Mouse (Mus musculus): Measurements from ENCODE around the gene Syn3. TPM values are rescaled to one million over a fixed set of nuclear protein-coding genes. Genes with fewer than 3 reads are reported as not detected.
"Not testable (repeated sequence)": the region's sequence is repeated elsewhere in the genome, so short reads cannot be mapped to it uniquely, and the experiment has no call there.

Gene Syn3
- polyA plus RNA-seq, 1 experiment from 2014 or later, result 8.5 TPM

DNA sequence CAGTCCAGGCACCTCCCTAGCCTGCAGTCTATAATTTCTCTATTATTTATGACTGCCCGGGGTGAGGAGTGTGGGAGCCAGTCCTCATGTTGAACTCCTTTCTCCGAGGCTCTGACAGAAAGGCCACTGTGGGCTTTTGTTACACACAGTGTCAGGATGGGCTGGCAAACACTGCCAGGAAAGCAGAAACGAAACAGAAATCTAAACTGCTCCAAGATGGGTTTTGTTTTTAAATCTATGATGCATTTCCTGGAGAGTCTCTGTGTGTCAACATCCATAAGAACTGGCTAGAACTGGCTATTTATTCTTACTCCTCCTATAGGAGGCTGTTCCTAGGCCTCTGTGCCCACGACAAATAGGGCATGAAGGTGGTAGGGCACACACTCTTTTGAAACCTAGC is 374.6 kb downstream of the Syn3 start:
- no peaks in the 10 kb centered on the region for H3K9me3 ChIP-seq (replicated peaks; ENCODE audit: control insufficient read depth, low read length)
- no peak for DNase-seq (ENCODE audit: low spot score)
- H3K36me3 ChIP-seq (ENCODE audit: control insufficient read depth, insufficient read depth, low read length), result no peaks in the 10 kb centered on the region
- H3K4me1 ChIP-seq (ENCODE audit: control insufficient read depth, insufficient read depth, low read length), result no peaks in the 10 kb centered on the region
- no peak overlapping the region for H3K9ac ChIP-seq (ENCODE audit: low read length)
- no peak overlapping the region for H3K27ac ChIP-seq (ENCODE audit: low read depth, low read length)
- ATAC-seq, result no peak
- H3K4me3 ChIP-seq (ENCODE audit: low read depth, low read length), result no peak overlapping the region
- H3K27me3 ChIP-seq (replicated peaks; ENCODE audit: control insufficient read depth, insufficient read depth, low read length), result no peaks in the 10 kb centered on the region
- 69% methylated on average over 4 of the region's 4 CpGs for WGBS
- H3K4me2 ChIP-seq (ENCODE audit: low read length), result no peak overlapping the region

DNA sequence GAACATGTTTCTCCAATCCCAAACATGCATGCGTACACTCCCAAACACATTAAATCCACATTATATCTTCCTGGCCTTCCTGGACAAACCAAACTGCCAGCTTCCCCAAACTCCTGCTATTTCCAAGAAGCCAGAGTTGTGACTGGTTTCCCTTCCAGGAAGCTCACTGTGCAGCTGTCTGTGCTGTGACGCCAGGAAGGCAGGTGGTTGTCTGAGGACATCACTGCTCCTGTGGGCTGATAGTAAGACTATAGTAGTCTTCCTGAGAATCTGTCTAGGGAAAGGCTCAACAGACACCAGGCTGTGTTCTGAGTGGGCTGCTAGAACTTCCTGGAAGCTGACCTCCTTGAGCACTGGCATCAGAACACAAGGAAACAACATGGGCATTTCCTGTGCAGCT is 375.5 kb downstream of the Syn3 start:
- no peaks in the 10 kb centered on the region for H3K4me1 ChIP-seq (ENCODE audit: control insufficient read depth, insufficient read depth, low read length)
- no peak overlapping the region for H3K4me3 ChIP-seq (ENCODE audit: low read depth, low read length)
- H3K27me3 ChIP-seq (replicated peaks; ENCODE audit: control insufficient read depth, insufficient read depth, low read length), result no peaks in the 10 kb centered on the region
- 88% methylated on average over 2 of the region's 2 CpGs for WGBS
- H3K27ac ChIP-seq (ENCODE audit: low read depth, low read length), result no peak overlapping the region
- DNase-seq (ENCODE audit: low spot score) (no peak), ATAC-seq (no peak)
- no peak overlapping the region for H3K4me2 ChIP-seq (ENCODE audit: low read length)
- no peaks in the 10 kb centered on the region for H3K9me3 ChIP-seq (replicated peaks; ENCODE audit: control insufficient read depth, low read length)
- no peak overlapping the region for H3K9ac ChIP-seq (ENCODE audit: low read length)
- H3K36me3 ChIP-seq (ENCODE audit: control insufficient read depth, insufficient read depth, low read length), result no peaks in the 10 kb centered on the region

DNA sequence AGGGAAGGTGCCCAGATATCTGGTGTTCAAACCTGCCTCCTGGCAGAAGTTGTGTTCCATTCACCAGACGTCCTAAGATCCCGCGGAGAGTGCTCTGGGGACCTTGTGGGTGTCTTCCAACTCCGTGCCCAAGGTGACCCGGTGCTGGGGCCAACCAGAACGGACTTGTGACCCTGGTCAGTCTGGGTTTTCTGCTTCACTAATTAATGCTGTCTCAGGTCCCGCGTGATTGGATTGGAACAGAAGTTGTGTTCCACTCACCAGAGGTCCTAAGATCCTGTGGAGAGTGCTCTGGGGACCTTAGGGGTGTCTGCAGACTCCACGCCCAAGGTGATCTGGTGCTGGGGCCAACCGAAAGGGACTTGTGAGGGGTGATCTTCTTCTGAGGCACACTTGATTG is 376.2 kb downstream of the Syn3 start:
- not testable (repeated sequence) for H3K9me3 ChIP-seq (replicated peaks; ENCODE audit: control insufficient read depth, low read length); H3K4me1 ChIP-seq (ENCODE audit: control insufficient read depth, insufficient read depth, low read length); H3K4me3 ChIP-seq (ENCODE audit: low read depth, low read length); H3K27ac ChIP-seq (ENCODE audit: low read depth, low read length); H3K4me2 ChIP-seq (ENCODE audit: low read length); DNase-seq (ENCODE audit: low spot score); H3K9ac ChIP-seq (ENCODE audit: low read length); ATAC-seq; H3K36me3 ChIP-seq (ENCODE audit: control insufficient read depth, insufficient read depth, low read length); H3K27me3 ChIP-seq (replicated peaks; ENCODE audit: control insufficient read depth, insufficient read depth, low read length)
- WGBS, result 95% methylated on average over 10 of the region's 10 CpGs

DNA sequence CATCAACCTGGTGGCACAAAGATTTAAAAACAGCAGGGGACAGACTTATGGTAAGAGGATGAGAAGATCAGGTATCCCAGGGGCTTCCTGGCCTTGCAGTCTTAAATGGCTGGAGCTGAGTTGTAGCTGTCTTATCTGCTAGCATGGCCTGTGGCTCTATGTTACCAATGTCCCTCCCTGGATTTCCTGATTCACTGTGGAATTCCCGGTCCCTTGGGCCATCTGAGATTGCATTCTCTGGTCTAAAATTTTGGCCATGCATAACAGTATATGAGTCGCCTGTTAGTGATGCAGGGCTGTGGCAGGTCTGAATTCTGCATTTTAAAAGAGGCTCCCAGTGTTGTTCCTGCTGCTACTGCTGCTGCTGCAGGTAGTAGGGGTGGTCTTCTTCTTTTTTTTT is 382.4 kb downstream of the Syn3 start:
- H3K9ac ChIP-seq (ENCODE audit: low read length), result no peak overlapping the region
- H3K4me2 ChIP-seq (ENCODE audit: low read length), result no peak overlapping the region
- no peak overlapping the region for H3K4me3 ChIP-seq (ENCODE audit: low read depth, low read length)
- H3K27ac ChIP-seq (ENCODE audit: low read depth, low read length), result no peak overlapping the region
- DNase-seq (ENCODE audit: low spot score), result no peak
- H3K36me3 ChIP-seq (ENCODE audit: control insufficient read depth, insufficient read depth, low read length), result no peaks in the 10 kb centered on the region
- no peaks in the 10 kb centered on the region for H3K9me3 ChIP-seq (replicated peaks; ENCODE audit: control insufficient read depth, low read length)
- H3K27me3 ChIP-seq (replicated peaks; ENCODE audit: control insufficient read depth, insufficient read depth, low read length), result no peaks in the 10 kb centered on the region
- no peak for ATAC-seq
- no peaks in the 10 kb centered on the region for H3K4me1 ChIP-seq (ENCODE audit: control insufficient read depth, insufficient read depth, low read length)
- WGBS, result 78% methylated on average over 2 of the region's 2 CpGs

DNA sequence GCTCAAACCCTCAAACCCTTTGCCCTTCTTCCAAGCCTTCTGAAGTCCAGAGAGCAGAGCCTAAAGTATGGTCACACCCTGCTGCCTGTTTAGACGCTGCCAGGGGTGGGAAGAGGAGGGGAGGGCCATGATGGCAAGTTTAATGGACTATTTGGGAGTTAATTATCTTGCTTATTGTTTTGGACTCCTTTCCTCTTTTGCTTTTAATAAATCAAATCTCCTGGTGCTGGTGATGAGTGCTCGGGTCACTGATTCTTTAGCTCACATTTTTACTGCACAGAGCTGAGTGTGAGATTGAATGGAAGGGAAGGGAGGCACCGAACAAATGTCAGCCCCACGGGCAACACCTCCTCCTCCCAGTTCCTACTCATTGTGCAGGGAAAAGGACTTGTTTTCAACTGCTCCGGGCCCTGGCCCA is 384.3 kb downstream of the Syn3 start:
- Histone ChIP-seq H3K27me3 (replicated peaks; ENCODE audit: control insufficient read depth, insufficient read depth, low read length) (no peaks in the 10 kb centered on the region), H3K9me3 (replicated peaks; ENCODE audit: control insufficient read depth, low read length) (no peaks in the 10 kb centered on the region), H3K4me3 (ENCODE audit: low read depth, low read length) (no peak overlapping the region), H3K4me1 (ENCODE audit: control insufficient read depth, insufficient read depth, low read length) (no peaks in the 10 kb centered on the region), H3K4me2 (ENCODE audit: low read length) (no peak overlapping the region), H3K36me3 (ENCODE audit: control insufficient read depth, insufficient read depth, low read length) (no peaks in the 10 kb centered on the region), H3K27ac (ENCODE audit: low read depth, low read length) (no peak overlapping the region), H3K9ac (ENCODE audit: low read length) (no peak overlapping the region)
- DNase-seq (ENCODE audit: low spot score) (no peak), ATAC-seq (no peak)
- WGBS, result 31% methylated on average over 5 of the region's 5 CpGs

DNA sequence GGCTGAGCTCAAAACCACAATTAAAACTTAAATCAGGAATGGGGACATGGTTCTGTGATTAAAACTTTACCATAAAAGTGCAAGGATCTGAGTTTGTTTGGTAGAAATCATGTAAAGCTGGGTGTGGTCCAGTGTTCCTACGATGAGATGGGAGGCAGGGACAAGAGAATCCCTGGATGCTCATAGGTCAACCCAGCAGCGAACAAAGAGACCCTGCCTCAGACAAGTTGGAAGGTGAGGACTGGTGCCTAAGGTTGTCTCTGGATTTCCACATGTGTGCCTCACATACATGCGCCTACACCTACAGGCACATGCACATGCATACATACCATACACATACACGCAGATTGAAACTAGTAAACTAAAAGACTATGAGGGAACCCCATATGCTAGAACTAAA is 389.9 kb downstream of the Syn3 start:
- no peak overlapping the region for H3K4me2 ChIP-seq (ENCODE audit: low read length)
- DNase-seq (ENCODE audit: low spot score) (no peak), ATAC-seq (no peak)
- no peaks in the 10 kb centered on the region for H3K9me3 ChIP-seq (replicated peaks; ENCODE audit: control insufficient read depth, low read length)
- WGBS, result 97% methylated on average over 4 of the region's 4 CpGs
- H3K27me3 ChIP-seq (replicated peaks; ENCODE audit: control insufficient read depth, insufficient read depth, low read length), result no peaks in the 10 kb centered on the region
- H3K4me1 ChIP-seq (ENCODE audit: control insufficient read depth, insufficient read depth, low read length), result no peaks in the 10 kb centered on the region
- no peak overlapping the region for H3K4me3 ChIP-seq (ENCODE audit: low read depth, low read length)
- H3K36me3 ChIP-seq (ENCODE audit: control insufficient read depth, insufficient read depth, low read length), result no peaks in the 10 kb centered on the region
- no peak overlapping the region for H3K27ac ChIP-seq (ENCODE audit: low read depth, low read length)
- no peak overlapping the region for H3K9ac ChIP-seq (ENCODE audit: low read length)

DNA sequence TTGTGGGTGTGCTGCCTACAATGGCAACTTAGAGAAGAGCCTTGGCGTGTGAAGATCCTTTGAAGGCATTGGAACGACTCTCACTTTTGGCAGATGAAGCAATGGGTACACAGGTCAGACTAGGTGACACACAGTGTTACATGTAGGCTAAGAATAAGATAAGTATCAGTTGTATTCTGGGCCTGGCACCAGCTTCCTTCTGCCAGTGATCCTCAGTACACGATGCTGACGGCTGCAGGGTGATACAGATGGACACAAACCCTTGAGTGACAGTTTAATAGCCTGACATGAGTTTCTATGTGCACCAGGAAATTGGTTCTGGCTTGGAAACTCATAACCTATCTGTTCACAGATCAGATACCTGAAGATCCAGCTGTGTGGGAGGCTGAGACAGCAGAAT is 391.0 kb downstream of the Syn3 start:
- WGBS, result 84% methylated on average over 4 of the region's 4 CpGs
- Histone ChIP-seq H3K4me1 (ENCODE audit: control insufficient read depth, insufficient read depth, low read length) (no peaks in the 10 kb centered on the region), H3K4me2 (ENCODE audit: low read length) (no peak overlapping the region), H3K27ac (ENCODE audit: low read depth, low read length) (no peak overlapping the region), H3K27me3 (replicated peaks; ENCODE audit: control insufficient read depth, insufficient read depth, low read length) (no peaks in the 10 kb centered on the region), H3K9me3 (replicated peaks; ENCODE audit: control insufficient read depth, low read length) (no peaks in the 10 kb centered on the region), H3K36me3 (ENCODE audit: control insufficient read depth, insufficient read depth, low read length) (no peaks in the 10 kb centered on the region), H3K9ac (ENCODE audit: low read length) (no peak overlapping the region), H3K4me3 (ENCODE audit: low read depth, low read length) (no peak overlapping the region)
- ATAC-seq (no peak), DNase-seq (ENCODE audit: low spot score) (no peak)

DNA sequence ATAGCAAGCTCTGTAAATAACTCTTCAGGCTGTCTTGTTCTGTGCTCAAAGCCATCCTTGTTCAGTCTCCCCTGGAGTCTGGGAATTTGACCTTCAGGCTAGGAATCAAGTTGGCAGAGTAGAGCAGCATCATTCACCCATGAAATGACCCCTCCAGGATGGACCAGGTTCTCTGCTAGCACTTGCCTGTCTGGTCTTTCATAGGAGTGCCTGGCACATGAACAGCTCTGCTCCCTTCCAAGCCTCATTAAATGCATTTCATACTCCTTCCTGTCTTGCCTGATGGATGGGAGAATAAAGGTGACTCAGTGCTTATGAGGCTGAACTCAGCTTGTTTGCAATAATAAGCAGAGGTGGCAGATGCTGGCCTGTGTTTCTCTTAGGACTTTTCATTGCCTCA is 394.7 kb downstream of the Syn3 start:
- H3K9ac ChIP-seq (ENCODE audit: low read length), result no peak overlapping the region
- DNase-seq (ENCODE audit: low spot score) (no peak), ATAC-seq (no peak)
- H3K4me3 ChIP-seq (ENCODE audit: low read depth, low read length), result no peak overlapping the region
- no peaks in the 10 kb centered on the region for H3K36me3 ChIP-seq (ENCODE audit: control insufficient read depth, insufficient read depth, low read length)
- H3K27me3 ChIP-seq (replicated peaks; ENCODE audit: control insufficient read depth, insufficient read depth, low read length), result no peaks in the 10 kb centered on the region
- H3K4me2 ChIP-seq (ENCODE audit: low read length), result no peak overlapping the region
- peaks cover 3% of the 10 kb centered on the region for H3K9me3 ChIP-seq (replicated peaks; ENCODE audit: control insufficient read depth, low read length)
- H3K27ac ChIP-seq (ENCODE audit: low read depth, low read length), result no peak overlapping the region
- no peaks in the 10 kb centered on the region for H3K4me1 ChIP-seq (ENCODE audit: control insufficient read depth, insufficient read depth, low read length)

DNA sequence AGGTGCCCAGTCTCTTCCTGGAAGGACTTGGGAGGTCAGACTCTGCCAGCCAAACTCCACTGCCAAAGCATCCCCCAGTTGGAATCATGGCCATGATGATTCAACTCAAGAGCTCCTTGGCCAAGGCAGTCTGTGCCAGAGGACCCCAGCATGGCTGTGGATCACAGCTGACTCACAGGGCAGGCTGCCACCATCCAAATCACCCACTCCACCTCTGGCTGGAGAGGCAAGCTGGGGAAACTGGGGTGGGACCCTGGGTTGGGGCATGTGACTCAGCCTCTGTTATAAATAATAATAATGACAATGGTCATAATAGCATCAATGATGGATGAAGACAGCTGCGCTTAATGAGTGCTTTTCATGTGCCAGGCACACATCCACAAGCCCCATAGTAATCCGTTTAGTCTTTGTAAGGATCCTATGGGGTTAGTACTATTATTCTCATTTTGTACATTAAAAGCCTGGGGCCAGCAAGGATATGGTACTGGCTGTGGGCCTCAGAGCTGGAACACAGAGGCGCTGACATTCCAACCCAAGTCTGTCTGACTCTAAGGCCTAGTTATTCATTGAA is 398.3 kb downstream of the Syn3 start:
- no peak for ATAC-seq
- Histone ChIP-seq H3K9me3 (replicated peaks; ENCODE audit: control insufficient read depth, low read length) (peaks cover 3% of the 10 kb centered on the region), H3K9ac (ENCODE audit: low read length) (no peak overlapping the region), H3K27ac (ENCODE audit: low read depth, low read length) (no peak overlapping the region), H3K4me3 (ENCODE audit: low read depth, low read length) (no peak overlapping the region), H3K4me1 (ENCODE audit: control insufficient read depth, insufficient read depth, low read length) (no peaks in the 10 kb centered on the region), H3K27me3 (replicated peaks; ENCODE audit: control insufficient read depth, insufficient read depth, low read length) (no peaks in the 10 kb centered on the region), H3K4me2 (ENCODE audit: low read length) (no peak overlapping the region), H3K36me3 (ENCODE audit: control insufficient read depth, insufficient read depth, low read length) (no peaks in the 10 kb centered on the region)
- DNase-seq (ENCODE audit: low spot score), result no peak
- 84% methylated on average over 3 of the region's 3 CpGs for WGBS

All from forebrain, embryonic 14.5 days (tissue).